Comparison of ENCODE assay signal across 28 mouse cellular contexts in the genomic region with DNA sequence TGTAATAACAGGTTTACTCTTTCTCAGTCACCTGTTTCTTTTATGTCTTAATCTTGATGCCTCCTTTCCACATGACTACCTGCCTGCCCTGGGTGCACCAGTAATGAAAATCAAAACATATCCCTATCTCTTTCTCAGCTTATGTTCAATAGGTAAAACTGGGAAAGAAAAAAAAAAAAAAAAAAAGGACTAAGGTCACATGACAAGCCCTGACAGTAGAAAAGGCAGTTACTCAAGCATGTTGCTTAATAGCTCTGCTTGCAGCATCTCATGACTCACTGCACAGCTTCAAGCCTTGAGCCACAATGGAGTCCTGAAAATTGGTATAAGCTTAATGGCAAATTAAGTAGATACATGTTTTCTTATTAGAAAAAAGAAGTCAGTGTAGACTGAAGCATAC. TPM values are rescaled to one million over a fixed set of nuclear protein-coding genes. Genes with fewer than 3 reads are reported as not detected.
A peak's percentile ranks its signal among the peaks of the same experiment; 100 is the strongest.
DNase-seq lines count a peak whose midpoint lies in the region.
"Had no signal": no experiment of that assay in that cellular context is flagged by ENCODE, and none has a peak within 500 bp of the region (broad histone marks: within the 10 kb centered on the region; RNA-seq: fewer than 3 reads in every experiment).

No protein-coding gene starts in this region.

- no peaks in the 10 kb centered on the region for H3K36me3 ChIP-seq in forebrain, embryonic 10.5 days (replicated peaks)
- H3K36me3 ChIP-seq: embryonic facial prominence, embryonic 15.5 days; heart, embryonic 10.5 days; hindbrain, embryonic 12.5 days; limb, embryonic 10.5 days; liver, embryonic 12.5 days; midbrain, embryonic 13.5 days had no signal

- H3K4me3 ChIP-seq in forebrain, embryonic 10.5 days, result no peak overlapping the region
- H3K4me3 ChIP-seq: embryonic facial prominence, embryonic 15.5 days; forebrain, embryonic 13.5 days; heart, embryonic 10.5 days; hindbrain, embryonic 12.5 days; layer of hippocampus, adult 2 months; limb, embryonic 10.5 days; liver, embryonic 12.5 days; midbrain, embryonic 13.5 days had no signal

- peak; percentile 11 to 69 for DNase-seq in adrenal gland, adult (ENCODE audit: inconsistent age in 2 of 2, low spot score in 1 of 2)
- DNase-seq in adrenal gland, postnatal 25 days, result no peak
- DNase-seq in 3134 (ENCODE audit: extremely low read depth, insufficient read length, low spot score), result peak; percentile 18
- peak; percentile 5 for DNase-seq in adrenal gland, postnatal 10 days
- DNase-seq in gonadal fat pad, adult 2 months (ENCODE audit: low read depth), result peak; percentile 41
- no peak for DNase-seq in heart, adult 9 months (ENCODE audit: low spot score in 2 of 2)
- no peak for DNase-seq in forebrain, embryonic 10.5 days (ENCODE audit: extremely low spot score, low spot score)
- DNase-seq in thymus, postnatal 0 days (ENCODE audit: low spot score), result no peak
- DNase-seq: cerebellum, adult 11-12 months; cerebellum, postnatal 25 days; gastrocnemius, postnatal 14 days; heart, postnatal 10 days; kidney, adult 18-20 months; kidney, postnatal 14 days; lung, adult 2 months; thymus, adult 2 months had no signal

- no peaks in the 10 kb centered on the region for H3K27me3 ChIP-seq in forebrain, embryonic 10.5 days (ENCODE audit: poor library complexity, severe bottlenecking)
- H3K27me3 ChIP-seq: embryonic facial prominence, embryonic 15.5 days; forebrain, embryonic 13.5 days; hindbrain, embryonic 12.5 days; liver, embryonic 12.5 days; midbrain, embryonic 13.5 days had no signal

- no peak overlapping the region for H3K27ac ChIP-seq in forebrain, embryonic 10.5 days
- H3K27ac ChIP-seq: embryonic facial prominence, embryonic 15.5 days; forebrain, embryonic 13.5 days; heart, embryonic 10.5 days; hindbrain, embryonic 12.5 days; layer of hippocampus, adult 2 months; limb, embryonic 10.5 days; liver, embryonic 12.5 days; midbrain, embryonic 13.5 days had no signal

- H3K9me3 ChIP-seq in forebrain, embryonic 10.5 days, result no peaks in the 10 kb centered on the region
- H3K9me3 ChIP-seq: embryonic facial prominence, embryonic 15.5 days; forebrain, embryonic 13.5 days; heart, embryonic 10.5 days; hindbrain, embryonic 12.5 days; limb, embryonic 10.5 days; liver, embryonic 12.5 days; midbrain, embryonic 13.5 days had no signal

- no peaks in the 10 kb centered on the region for H3K4me1 ChIP-seq in forebrain, embryonic 10.5 days
- H3K4me1 ChIP-seq: embryonic facial prominence, embryonic 15.5 days; forebrain, embryonic 13.5 days; heart, embryonic 10.5 days; hindbrain, embryonic 12.5 days; limb, embryonic 10.5 days; liver, embryonic 12.5 days; midbrain, embryonic 13.5 days had no signal

RNA-seq across cellular contexts. Expression of a gene that starts 24.1 kb away (rescaled TPM):
- total RNA-seq in adrenal gland, postnatal 25 days (2021), result not detected in 2 replicates
- not detected for total RNA-seq in adrenal gland, postnatal 10 days (2021)
- 0.19 and 0.66 TPM in 2 replicates for polyA plus RNA-seq in gonadal fat pad, adult 2 months (2012; rRNA removed)
- polyA plus RNA-seq in forebrain, embryonic 10.5 days (2016; fragmentation: Nextera tagmentation; extraction: Ambion mirVana), result not detected in 2 replicates
- polyA plus RNA-seq in thymus, postnatal 0 days (2015; fragmentation: Nextera tagmentation; extraction: Ambion mirVana), result not detected in 2 replicates
- total RNA-seq: gastrocnemius, postnatal 14 days; heart, postnatal 10 days; layer of hippocampus, adult 2 months; left cerebral cortex, adult 18-20 months; neutrophil, adult 5-6 weeks had no signal
- polyA plus RNA-seq: embryonic facial prominence, embryonic 15.5 days; forebrain, embryonic 13.5 days; heart, embryonic 10.5 days; hindbrain, embryonic 12.5 days; limb, embryonic 10.5 days; liver, embryonic 12.5 days; lung, adult 2 months; midbrain, embryonic 13.5 days; stomach, embryonic 16.5 days; thymus, adult 2 months; urinary bladder, adult 2 months had no signal

Comparison
In these comparisons a context has a peak if more than half of its experiments do, and no peak if none do; other contexts are left out.
1. DNase-seq: peak in adrenal gland, adult (2 of 2), 3134 (single experiment), adrenal gland, postnatal 10 days (single experiment) and gonadal fat pad, adult 2 months (single experiment); none in adrenal gland, postnatal 25 days (single experiment), heart, adult 9 months (0 of 2), forebrain, embryonic 10.5 days (single experiment) and thymus, postnatal 0 days (single experiment).